Comparison of ENCODE assay signal across 19 mouse cellular contexts in genomic region chr3:146734907-146735629, GRCm38 (mm10). TPM values are rescaled to one million over a fixed set of nuclear protein-coding genes. Genes with fewer than 3 reads are reported as not detected.
DNase-seq lines count a peak whose midpoint lies in the region; ATAC-seq lines count a peak whose summit lies in the region.
"Had no signal": no experiment of that assay in that cellular context is flagged by ENCODE, and none has a peak within 500 bp of the region (broad histone marks: within the 10 kb centered on the region; RNA-seq: fewer than 3 reads in every experiment).

No protein-coding gene starts in this region.

- intact Hi-C loops in heart, postnatal 14 days (cut with DNase I), result no loop called here

- peaks cover 28% of the 10 kb centered on the region for H3K36me3 ChIP-seq in heart, embryonic 15.5 days
- no peaks in the 10 kb centered on the region for H3K36me3 ChIP-seq in liver, embryonic 16.5 days (ENCODE audit: control insufficient read depth, insufficient read depth)
- H3K36me3 ChIP-seq in embryonic facial prominence, embryonic 10.5 days (replicated peaks), result peaks cover 76% of the 10 kb centered on the region
- H3K36me3 ChIP-seq: intestine, embryonic 15.5 days had no signal

- H3K4me3 ChIP-seq in heart, embryonic 15.5 days, result no peak overlapping the region
- H3K4me3 ChIP-seq in liver, embryonic 16.5 days (ENCODE audit: low read depth, low read length), result no peak overlapping the region
- H3K4me3 ChIP-seq in embryonic facial prominence, embryonic 10.5 days, result no peak overlapping the region
- H3K4me3 ChIP-seq: embryonic facial prominence, embryonic 12.5 days; forebrain, embryonic 12.5 days; hindbrain, embryonic 12.5 days; intestine, embryonic 15.5 days; midbrain, embryonic 12.5 days; myocyte had no signal

- no peak overlapping the region for H3K27ac ChIP-seq in heart, embryonic 15.5 days
- no peak overlapping the region; the same call in 1 of the 2 replicates for H3K27ac ChIP-seq in liver, embryonic 16.5 days (ENCODE audit: low read length)
- no peak overlapping the region for H3K27ac ChIP-seq in embryonic facial prominence, embryonic 10.5 days (replicated peaks)
- H3K27ac ChIP-seq: embryonic facial prominence, embryonic 12.5 days; forebrain, embryonic 12.5 days; hindbrain, embryonic 12.5 days; intestine, embryonic 15.5 days; midbrain, embryonic 12.5 days had no signal

- H3K4me2 ChIP-seq in heart, embryonic 15.5 days, result no peak overlapping the region
- no peak overlapping the region for H3K4me2 ChIP-seq in liver, embryonic 16.5 days (ENCODE audit: low read depth, low read length)
- H3K4me2 ChIP-seq: embryonic facial prominence, embryonic 12.5 days; forebrain, embryonic 12.5 days; hindbrain, embryonic 12.5 days; intestine, embryonic 15.5 days; midbrain, embryonic 12.5 days had no signal

- H3K4me1 ChIP-seq in heart, embryonic 15.5 days (replicated peaks), result peaks cover 19% of the 10 kb centered on the region
- H3K4me1 ChIP-seq in liver, embryonic 16.5 days (ENCODE audit: control insufficient read depth, low read depth, low read length), result peaks cover 11% of the 10 kb centered on the region
- no peaks in the 10 kb centered on the region for H3K4me1 ChIP-seq in embryonic facial prominence, embryonic 10.5 days
- H3K4me1 ChIP-seq: embryonic facial prominence, embryonic 12.5 days; forebrain, embryonic 12.5 days; hindbrain, embryonic 12.5 days; intestine, embryonic 15.5 days; midbrain, embryonic 12.5 days had no signal

- DNase-seq in heart, postnatal 14 days, result no peak
- DNase-seq in MEL-GATA-1-ER (ENCODE audit: extremely low read depth, low read depth), result peak; percentile 11
- DNase-seq in layer of hippocampus, adult 9-10 months (ENCODE audit: low spot score), result no peak
- no peak for DNase-seq in embryonic facial prominence, embryonic 10.5 days (ENCODE audit: low spot score)
- DNase-seq: cerebellum, adult 9-11 months; kidney, postnatal 10 days; right cerebral cortex, postnatal 25 days; thymus, postnatal 14 days had no signal

- no peaks in the 10 kb centered on the region for H3K27me3 ChIP-seq in heart, embryonic 15.5 days
- H3K27me3 ChIP-seq in liver, embryonic 16.5 days (ENCODE audit: control insufficient read depth, insufficient read depth, low read depth, low read length), result no peaks in the 10 kb centered on the region
- no peaks in the 10 kb centered on the region for H3K27me3 ChIP-seq in embryonic facial prominence, embryonic 10.5 days (replicated peaks; ENCODE audit: low read depth, poor library complexity, severe bottlenecking)
- H3K27me3 ChIP-seq: embryonic facial prominence, embryonic 12.5 days; forebrain, embryonic 12.5 days; hindbrain, embryonic 12.5 days; intestine, embryonic 15.5 days; midbrain, embryonic 12.5 days had no signal

- no peak overlapping the region for H3K9ac ChIP-seq in heart, embryonic 15.5 days
- no peak overlapping the region for H3K9ac ChIP-seq in liver, embryonic 16.5 days (ENCODE audit: low read depth, low read length)
- H3K9ac ChIP-seq: embryonic facial prominence, embryonic 12.5 days; forebrain, embryonic 12.5 days; hindbrain, embryonic 12.5 days; intestine, embryonic 15.5 days; midbrain, embryonic 12.5 days had no signal

- 34% methylated on average over 9 of the region's 9 CpGs for WGBS in heart, embryonic 15.5 days
- WGBS in liver, embryonic 16.5 days (ENCODE audit: insufficient replicate concordance), result 39% methylated on average over 9 of the region's 9 CpGs
- 90% methylated on average over 9 of the region's 9 CpGs for WGBS in embryonic facial prominence, embryonic 10.5 days

- peak; percentile 58; the same call in 1 of the 2 replicates for ATAC-seq in heart, embryonic 15.5 days (replicated peaks; ENCODE audit: insufficient number of reproducible peaks, insufficient read depth, low FRiP score, low read depth)
- 0 out of 2 replicates have a peak, but pooled peaks have one; percentile 54 for ATAC-seq in erythroid progenitor cell, adult 5-6 weeks (replicated peaks; ENCODE audit: low FRiP score, poor library complexity, severe bottlenecking)
- ATAC-seq in liver, embryonic 16.5 days (ENCODE audit: low read depth), result peak; percentile 82
- ATAC-seq: intestine, embryonic 15.5 days; lung, postnatal 0 days had no signal

- no peaks in the 10 kb centered on the region for H3K9me3 ChIP-seq in heart, embryonic 15.5 days (replicated peaks)
- no peaks in the 10 kb centered on the region for H3K9me3 ChIP-seq in liver, embryonic 16.5 days (replicated peaks; ENCODE audit: control insufficient read depth, low read length)
- no peaks in the 10 kb centered on the region for H3K9me3 ChIP-seq in embryonic facial prominence, embryonic 10.5 days
- H3K9me3 ChIP-seq: embryonic facial prominence, embryonic 12.5 days; forebrain, embryonic 12.5 days; hindbrain, embryonic 12.5 days; intestine, embryonic 15.5 days; midbrain, embryonic 12.5 days had no signal

RNA-seq across cellular contexts. Expression of gene Samd13, which starts 49.7 kb away (rescaled TPM):
- 2.1 and 3.1 TPM in 2 replicates for polyA plus RNA-seq in heart, embryonic 15.5 days (2015; fragmentation: Nextera tagmentation; extraction: Ambion mirVana)
- 1 to 10 TPM; 1.4 to 2.6 TPM for total RNA-seq in heart, postnatal 14 days (2021)
- 5.4 TPM in 1 of 2 replicates, not detected in the other for total RNA-seq in erythroid progenitor cell, adult 5-6 weeks (2015; ENCODE audit: low replicate concordance)
- not detected in 2 replicates for total RNA-seq in erythroid progenitor cell, adult 5-6 weeks (2017; ENCODE audit: low replicate concordance)
- polyA plus RNA-seq in liver, embryonic 16.5 days (2015; fragmentation: Nextera tagmentation; extraction: Ambion mirVana), result 0.25 and 0.37 TPM in 2 replicates
- 0.55 and 0.92 TPM in 2 replicates for polyA plus RNA-seq in embryonic facial prominence, embryonic 10.5 days (2016; fragmentation: Nextera tagmentation; extraction: Ambion mirVana)
- polyA plus RNA-seq: brain, embryonic 14.5 days; myocyte had no signal
